ENCODE assay signal across 16 mouse cellular contexts in genomic region chr1:23272077-23272476, GRCm38 (mm10).
DNase-seq lines count a peak whose midpoint lies in the region; ATAC-seq lines count a peak whose summit lies in the region.
"Had no signal": no experiment of that assay in that cellular context is flagged by ENCODE, and none has a peak within 500 bp of the region (broad histone marks: within the 10 kb centered on the region; RNA-seq: fewer than 3 reads in every experiment).

No protein-coding gene starts in this region.

- peak overlapping the region; percentile 64 to 90; a peak in 3 of 4 replicates for H3K27ac ChIP-seq in heart, embryonic 14.5 days (replicated peaks in 1 of 2; ENCODE audit: control insufficient read depth in 1 of 2, insufficient read depth in 1 of 2, low read depth in 2 of 2, low read length in 2 of 2)
- peak overlapping the region; percentile 84; the same call in 1 of the 2 replicates for H3K27ac ChIP-seq in kidney, embryonic 15.5 days
- H3K27ac ChIP-seq: embryonic facial prominence, embryonic 10.5 days; forebrain, embryonic 13.5 days; liver, embryonic 15.5 days; midbrain, embryonic 15.5 days had no signal

- H3K36me3 ChIP-seq in heart, embryonic 14.5 days (ENCODE audit: control insufficient read depth, insufficient read depth, low read length) = peaks cover 16% of the 10 kb centered on the region
- H3K36me3 ChIP-seq in kidney, embryonic 15.5 days = peaks cover 12% of the 10 kb centered on the region; the same call in 1 of the 2 replicates
- H3K36me3 ChIP-seq: midbrain, embryonic 15.5 days had no signal

- H3K9me3 ChIP-seq in heart, embryonic 14.5 days (ENCODE audit: control insufficient read depth, low read length) = no peaks in the 10 kb centered on the region
- no peaks in the 10 kb centered on the region for H3K9me3 ChIP-seq in kidney, embryonic 15.5 days (replicated peaks)
- H3K9me3 ChIP-seq: embryonic facial prominence, embryonic 10.5 days; forebrain, embryonic 13.5 days; liver, embryonic 15.5 days; megakaryocyte, embryonic 14.5 days; midbrain, embryonic 15.5 days had no signal

- H3K27me3 ChIP-seq in heart, embryonic 14.5 days (ENCODE audit: control insufficient read depth, insufficient read depth, low read length) = no peaks in the 10 kb centered on the region
- H3K27me3 ChIP-seq in kidney, embryonic 15.5 days = no peaks in the 10 kb centered on the region
- H3K27me3 ChIP-seq: forebrain, embryonic 13.5 days; liver, embryonic 15.5 days; megakaryocyte, embryonic 14.5 days; midbrain, embryonic 15.5 days had no signal

- peak overlapping the region; percentile 65 for H3K9ac ChIP-seq in heart, embryonic 14.5 days (ENCODE audit: low read length)
- H3K9ac ChIP-seq in kidney, embryonic 15.5 days = no peak overlapping the region
- H3K9ac ChIP-seq: forebrain, embryonic 13.5 days; liver, embryonic 15.5 days; midbrain, embryonic 15.5 days had no signal

- intact Hi-C loops in heart, postnatal 36 days (cut with DNase I) = loop anchor here (5.0 kb wide), 1 partner anchor 110 kb away; no protein-coding TSS in a partner anchor

- WGBS in heart, embryonic 14.5 days = 20% methylated on average over 6 of the region's 6 CpGs
- 38% methylated on average over 6 of the region's 6 CpGs for WGBS in kidney, embryonic 15.5 days

- H3K4me2 ChIP-seq in heart, embryonic 14.5 days (ENCODE audit: low read length) = peak overlapping the region; percentile 62
- peak overlapping the region; percentile 41 for H3K4me2 ChIP-seq in kidney, embryonic 15.5 days
- H3K4me2 ChIP-seq: forebrain, embryonic 13.5 days; liver, embryonic 15.5 days; midbrain, embryonic 15.5 days had no signal

- peak overlapping the region in 1 of 2 experiments; percentile 27; a peak in 1 of 4 replicates for H3K4me3 ChIP-seq in heart, embryonic 14.5 days (ENCODE audit: control insufficient read depth in 1 of 2, insufficient read depth in 1 of 2, low read depth in 1 of 2, low read length in 2 of 2)
- peak overlapping the region; percentile 27 for H3K4me3 ChIP-seq in kidney, embryonic 15.5 days (replicated peaks)
- H3K4me3 ChIP-seq: embryonic facial prominence, embryonic 10.5 days; forebrain, embryonic 13.5 days; liver, embryonic 15.5 days; megakaryocyte, embryonic 14.5 days; midbrain, embryonic 15.5 days had no signal

- H3K4me1 ChIP-seq in heart, embryonic 14.5 days (ENCODE audit: control insufficient read depth in 2 of 2, insufficient read depth in 2 of 2, low read length in 2 of 2) = peaks cover 9 to 42% of the 10 kb centered on the region in 2 experiments
- H3K4me1 ChIP-seq in kidney, embryonic 15.5 days = peaks cover 17% of the 10 kb centered on the region; the same call in 1 of the 2 replicates
- H3K4me1 ChIP-seq: megakaryocyte, embryonic 14.5 days; midbrain, embryonic 15.5 days had no signal

- no peak for DNase-seq in heart, postnatal 36 days
- no peak for DNase-seq in kidney, adult 9 months
- peak; percentile 4 for DNase-seq in thymus, postnatal 0 days (ENCODE audit: low spot score)
- DNase-seq in thymus, postnatal 4 days = no peak
- DNase-seq in naive thymus-derived CD4-positive, alpha-beta T cell, adult 2 months (ENCODE audit: low read depth) = peak; percentile 32
- no peak for DNase-seq in urinary bladder, postnatal 14 days (ENCODE audit: low spot score)
- DNase-seq: cerebellum, adult 11 months; cerebellum, postnatal 14 days had no signal

- ATAC-seq in heart, embryonic 14.5 days (ENCODE audit: insufficient number of reproducible peaks, insufficient read depth, low FRiP score, low read depth) = no peak
- no peak for ATAC-seq in kidney, embryonic 15.5 days (replicated peaks; ENCODE audit: low FRiP score)
- ATAC-seq: forebrain, embryonic 13.5 days; hindbrain, embryonic 16.5 days; midbrain, embryonic 15.5 days had no signal

Comparison
In these comparisons a context has a peak if more than half of its experiments do, and no peak if none do; other contexts are left out.
1. DNase-seq: peak in thymus, postnatal 0 days (single experiment) and naive thymus-derived CD4-positive, alpha-beta T cell, adult 2 months (single experiment); none in heart, postnatal 36 days (0 of 2), kidney, adult 9 months (single experiment), thymus, postnatal 4 days (single experiment) and urinary bladder, postnatal 14 days (single experiment).